Mouse (Mus musculus): ENCODE results near the gene Dnajb6.

Dnajb6 gene

GRCm38 (mm10) chr5:29848091-29848490, 112.6 kb downstream of the Dnajb6 start:
- no peak for DNase-seq (ENCODE audit: low read depth, low spot score)

- DNase-seq (ENCODE audit: low read depth, low spot score), result no peak
Observed at GRCm38 (mm10) chr5:29852376-29852775, 116.9 kb downstream of the Dnajb6 start.

- DNase-seq (ENCODE audit: low read depth, low spot score), result no peak
Observed at GRCm38 (mm10) chr5:29853035-29853434, 117.5 kb downstream of the Dnajb6 start.

- no peak for DNase-seq (ENCODE audit: low read depth, low spot score)
Observed at GRCm38 (mm10) chr5:29854376-29854775, 118.9 kb downstream of the Dnajb6 start.

- DNase-seq (ENCODE audit: low read depth, low spot score), result no peak
Observed at GRCm38 (mm10) chr5:29854971-29855370, 119.5 kb downstream of the Dnajb6 start.

- DNase-seq (ENCODE audit: low read depth, low spot score), result no peak
Observed at GRCm38 (mm10) chr5:29861522-29861921, 126.0 kb downstream of the Dnajb6 start.

GRCm38 (mm10) chr5:29862388-29862787, 126.9 kb downstream of the Dnajb6 start:
- DNase-seq (ENCODE audit: low read depth, low spot score), result no peak

GRCm38 (mm10) chr5:29864291-29864737, 128.8 kb downstream of the Dnajb6 start:
- no peak for DNase-seq (ENCODE audit: low read depth, low spot score)

GRCm38 (mm10) chr5:29864994-29865393, 129.5 kb downstream of the Dnajb6 start:
- DNase-seq (ENCODE audit: low read depth, low spot score), result no peak
